Mouse (Mus musculus) ES-E14 (cell line): Measurements from ENCODE around the gene Myt1l. TPM values are rescaled to one million over a fixed set of nuclear protein-coding genes. Genes with fewer than 3 reads are reported as not detected.

Experiments used
- DNase-seq: peaks from one replicate; pipeline ENCODE4 v3.0.0-alpha.2; 2013; ENCODE audit warnings: low read depth, low spot score
- H3K27ac ChIP-seq: 2 replicates; pipeline ENCODE4 v1.5.1; 2012; ENCODE audit warnings: low read depth, mild to moderate bottlenecking, low read length, moderate library complexity, mixed read lengths; ENCODE audit not compliant: poor library complexity, insufficient read depth, severe bottlenecking
- H3K36me3 ChIP-seq: 2 replicates; pipeline ENCODE4 v1.6.1; 2012; ENCODE audit warnings: mild to moderate bottlenecking, low read length, moderate library complexity, mixed read lengths; ENCODE audit not compliant: control insufficient read depth, poor library complexity, insufficient read depth, severe bottlenecking
- H3K4me1 ChIP-seq, 2 experiments: fragments of 150-350 bp in 1 of 2; sonication (generic) in 1 of 2; 2 replicates each; pipeline ENCODE4 v1.6.1; 2012; ENCODE audit warnings: low read length in 2 of 2, mild to moderate bottlenecking in 1 of 2, mixed read lengths in 1 of 2; ENCODE audit not compliant: control insufficient read depth in 2 of 2, insufficient read depth in 2 of 2, poor library complexity in 1 of 2
- H3K4me3 ChIP-seq, 2 experiments: fragments of 150-350 bp in 1 of 2; sonication (generic) in 1 of 2; 2 replicates each; pipeline ENCODE4 v1.5.1; 2012; ENCODE audit warnings: low read length in 2 of 2, low read depth in 1 of 2, mild to moderate bottlenecking in 1 of 2, mixed read lengths in 1 of 2; ENCODE audit not compliant: insufficient read depth in 1 of 2, poor library complexity in 1 of 2, severe bottlenecking in 1 of 2
- H3K9ac ChIP-seq: 2 replicates; pipeline ENCODE4 v1.6.1; 2012; ENCODE audit warnings: low read depth, mild to moderate bottlenecking, low read length, mixed read lengths; ENCODE audit not compliant: poor library complexity, insufficient read depth, severe bottlenecking
- H3K9me3 ChIP-seq: fragments of 150-350 bp; sonication (generic); 2 replicates; pipeline ENCODE4 v1.6.1; 2012; ENCODE audit warnings: low read depth, mild to moderate bottlenecking, low read length; ENCODE audit not compliant: control insufficient read depth, insufficient read depth
- CHD2 ChIP-seq: IDR thresholded peaks from 2 replicates; pipeline ENCODE4 v1.6.1; 2014; ENCODE audit warnings: mild to moderate bottlenecking, low read depth, low read length, inconsistent platforms
- HCFC1 ChIP-seq: IDR thresholded peaks from 2 replicates; pipeline ENCODE4 v1.6.1; 2012; ENCODE audit warnings: low read length, inconsistent platforms, borderline replicate concordance; ENCODE audit not compliant: insufficient read depth
- MAFK ChIP-seq: IDR thresholded peaks from 2 replicates; pipeline ENCODE4 v1.6.1; 2014; ENCODE audit warnings: mild to moderate bottlenecking, low read depth, low read length, inconsistent platforms; ENCODE audit not compliant: insufficient read depth
- ZC3H11A ChIP-seq: IDR thresholded peaks from 2 replicates; pipeline ENCODE4 v1.6.1; 2012; ENCODE audit warnings: low read depth, mild to moderate bottlenecking, inconsistent platforms, low read length, borderline replicate concordance
- ZNF384 ChIP-seq: IDR thresholded peaks from 2 replicates; pipeline ENCODE4 v1.6.1; 2012; ENCODE audit warnings: low read depth, low read length, inconsistent platforms
- in situ Hi-C, 2 experiments: fragments of 600-800 bp; cut with MboI; formaldehyde crosslinking; loops; one replicate each; pipeline ENCODE4 v1.15.1; 2025; ENCODE audit warnings: low sequenced_read_pairs in 2 of 2, inconsistent platforms in 1 of 2; ENCODE audit not compliant: unreplicated experiment in 2 of 2
- total RNA-seq: library from RNA; depleted of rRNA; stranded (reverse); fragments of 300-350 nt; gene quantifications from 2 replicates; pipeline ENCODE4 v1.2.3, GENCODE M21; 2012

Gene Myt1l
- total RNA-seq, 1 experiment: 0.27 TPM

DNA sequence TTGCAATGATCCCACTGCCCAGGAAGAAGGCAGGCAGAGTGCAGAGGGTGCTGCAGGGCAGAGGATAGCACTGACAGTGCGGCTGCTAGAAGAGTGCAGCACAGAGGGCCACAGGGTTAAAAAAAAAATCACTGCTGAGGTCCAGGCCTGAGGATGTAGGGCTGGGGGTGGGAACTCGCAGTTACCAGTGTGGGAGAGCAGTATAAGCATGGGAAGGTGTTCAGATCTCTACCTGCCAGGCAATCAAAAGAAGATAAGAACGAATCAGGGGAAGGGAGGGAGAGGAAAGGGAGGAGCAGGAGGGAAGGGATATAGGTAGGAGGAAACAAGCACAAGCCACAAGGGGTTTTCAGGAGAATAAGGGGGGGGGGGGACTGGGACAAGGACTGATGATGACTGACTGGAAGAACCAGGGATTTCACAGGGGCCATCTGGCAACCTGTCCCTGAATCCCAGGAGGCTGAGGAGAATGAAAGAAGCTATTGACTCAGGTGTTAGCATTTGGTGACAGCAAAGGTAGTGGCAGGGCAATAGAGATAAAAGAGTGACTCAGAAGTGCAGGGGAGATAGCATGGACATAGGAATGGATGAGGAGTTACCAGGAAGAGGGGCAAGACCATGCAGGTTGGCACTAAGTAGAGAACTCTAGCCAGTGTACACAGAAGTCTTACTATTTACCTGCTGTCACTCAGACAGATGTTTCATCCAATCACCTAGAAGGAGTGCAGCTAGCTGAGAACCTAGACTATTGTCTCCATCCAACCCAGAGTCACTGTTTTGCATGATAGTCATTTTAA, 270.6 kb downstream of the Myt1l start:
- in situ Hi-C loops: no loop called here
- Histone ChIP-seq H3K4me1 (no peaks in the 10 kb centered on the region), H3K36me3 (no peaks in the 10 kb centered on the region), H3K27ac (no peak overlapping the region), H3K9ac (no peak overlapping the region), H3K4me3 (no peak overlapping the region), H3K9me3 (no peaks in the 10 kb centered on the region)
- no peak for DNase-seq
- TF ChIP-seq CHD2 (no peak), HCFC1 (no peak), MAFK (no peak), ZC3H11A (no peak), ZNF384 (no peak)

DNA sequence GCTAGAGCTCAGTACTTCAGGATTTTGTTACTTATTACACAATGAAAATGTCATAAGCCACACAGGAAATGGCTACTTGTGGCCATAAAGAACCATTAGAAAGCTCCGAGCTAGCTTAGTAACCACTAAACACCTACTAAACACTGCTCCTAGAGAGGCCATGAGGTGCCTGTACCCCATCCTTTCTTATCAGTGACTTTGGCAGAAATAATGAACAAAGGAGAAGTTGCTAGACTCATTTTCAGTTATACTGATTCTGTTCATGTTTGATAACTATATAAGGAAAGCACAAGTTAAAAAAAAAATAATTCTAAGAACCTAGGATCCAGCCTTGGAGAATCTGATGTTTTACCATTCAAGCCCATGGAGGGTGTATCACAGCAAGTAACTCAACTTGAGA, 278.2 kb downstream of the Myt1l start:
- no peaks in the 10 kb centered on the region for H3K9me3 ChIP-seq
- in situ Hi-C loops: no loop called here
- no peak for TF ChIP-seq MAFK
- TF ChIP-seq CHD2: no peak
- no peak for TF ChIP-seq HCFC1
- no peak for TF ChIP-seq ZC3H11A
- no peak for TF ChIP-seq ZNF384

DNA sequence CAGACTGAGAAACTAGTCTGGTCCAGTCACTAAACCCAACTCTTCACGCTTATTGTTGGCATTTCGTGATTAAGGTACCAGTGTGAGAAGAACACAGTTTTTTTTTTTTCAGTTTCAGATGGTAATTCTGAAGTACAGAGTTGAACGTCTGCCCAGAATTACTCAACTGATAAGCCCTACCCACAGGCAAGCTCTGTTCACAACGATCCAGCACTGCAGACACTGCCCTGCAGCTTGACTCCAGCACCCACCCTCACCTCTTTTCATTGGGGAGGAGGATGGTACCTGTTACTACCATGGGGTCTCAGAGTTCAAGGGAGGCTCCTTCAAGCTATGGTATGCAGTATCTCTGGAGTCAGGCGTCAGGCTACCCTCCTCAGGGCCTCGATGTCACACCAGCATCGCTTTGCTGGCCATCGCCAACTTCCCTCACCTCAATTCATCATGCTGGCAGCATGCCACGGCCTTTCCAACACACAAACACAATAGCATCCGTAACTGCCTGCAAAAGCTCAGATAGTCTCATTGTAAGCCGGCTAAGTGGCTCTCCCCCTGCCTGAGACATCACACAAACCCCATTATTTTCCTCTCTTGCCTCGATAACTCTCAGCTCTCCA, 281.5 kb downstream of the Myt1l start:
- Histone ChIP-seq H3K4me3 (no peak overlapping the region), H3K9ac (no peak overlapping the region), H3K36me3 (no peaks in the 10 kb centered on the region), H3K9me3 (no peaks in the 10 kb centered on the region), H3K4me1 (no peaks in the 10 kb centered on the region), H3K27ac (no peak overlapping the region)
- TF ChIP-seq MAFK (no peak), ZC3H11A (no peak), CHD2 (no peak), ZNF384 (no peak), HCFC1 (no peak)
- DNase-seq: no peak
- in situ Hi-C loops: no loop called here

More for the DNA sequence above, 278.2 kb downstream of the Myt1l start:
- H3K9ac ChIP-seq: no peak overlapping the region
- no peaks in the 10 kb centered on the region for H3K36me3 ChIP-seq
- H3K27ac ChIP-seq: no peak overlapping the region
- no peak overlapping the region for H3K4me3 ChIP-seq
- DNase-seq: no peak
- H3K4me1 ChIP-seq: no peaks in the 10 kb centered on the region

DNA sequence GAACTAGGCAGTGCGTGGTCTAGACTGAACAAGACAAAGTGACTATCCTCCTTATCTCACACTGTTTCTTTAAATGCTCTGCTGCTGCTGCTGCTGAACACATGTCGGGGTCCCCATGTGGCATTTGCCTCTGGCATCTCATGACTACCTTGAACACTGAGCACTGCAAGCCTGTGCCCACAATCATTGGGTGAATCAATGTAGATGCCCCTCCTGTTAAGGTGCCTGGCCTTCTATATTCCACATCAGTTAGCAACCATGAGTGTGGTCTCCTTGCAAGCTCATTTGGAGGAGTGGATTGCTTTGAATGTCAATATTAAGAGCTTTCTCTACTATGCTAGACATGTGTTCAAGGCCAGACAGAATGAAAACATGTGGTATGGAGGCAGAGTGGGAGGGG, 287.3 kb downstream of the Myt1l start:
- no peaks in the 10 kb centered on the region for H3K4me1 ChIP-seq
- H3K36me3 ChIP-seq: no peaks in the 10 kb centered on the region
- no peak for TF ChIP-seq MAFK
- no peak for TF ChIP-seq HCFC1
- TF ChIP-seq CHD2: no peak
- no peak for TF ChIP-seq ZC3H11A
- TF ChIP-seq ZNF384: no peak
- no peak overlapping the region for H3K27ac ChIP-seq
- in situ Hi-C loops: no loop called here
- DNase-seq: no peak
- no peak overlapping the region for H3K9ac ChIP-seq
- no peaks in the 10 kb centered on the region for H3K9me3 ChIP-seq
- no peak overlapping the region for H3K4me3 ChIP-seq
